Mouse (Mus musculus): ENCODE measurements at regions not wholly inside any gene's neighbourhood (a gene's known extent, or its start where the extent isn't known, plus 50 kb on each side); places are given as distances from the start of the nearest gene placed in this dataset.
A peak's percentile ranks its signal among the peaks of the same experiment; 100 is the strongest.

- Histone ChIP-seq H3K27me3 (ENCODE audit: insufficient read depth, low read length) (no peaks in the 10 kb centered on the region), H3K4me1 (ENCODE audit: insufficient read depth, low read length) (no peaks in the 10 kb centered on the region), H3K27ac (ENCODE audit: low read depth, low read length) (no peak overlapping the region), H3K4me3 (ENCODE audit: low read depth, low read length) (no peak overlapping the region), H3K4me2 (ENCODE audit: low read depth, low read length, poor library complexity, severe bottlenecking) (no peak overlapping the region), H3K9ac (replicated peaks; ENCODE audit: low read length, poor library complexity, severe bottlenecking) (no peak overlapping the region), H3K36me3 (ENCODE audit: insufficient read depth, low read length) (no peaks in the 10 kb centered on the region), H3K9me3 (ENCODE audit: low read length) (no peaks in the 10 kb centered on the region)
- 35% methylated on average over 12 of the region's 12 CpGs for WGBS
- DNase-seq (ENCODE audit: low spot score) (no peak), ATAC-seq (ENCODE audit: low FRiP score) (no peak)
- TF ChIP-seq CTCF (IDR thresholded peaks at IDR 0.05), result no peak
Observed at GRCm38 (mm10) chr12:50989561-50990325, 340.8 kb upstream of the Prkd1 start.

- TF ChIP-seq CTCF (IDR thresholded peaks at IDR 0.05), result no peak
- Histone ChIP-seq H3K4me1 (ENCODE audit: insufficient read depth, low read length) (no peaks in the 10 kb centered on the region), H3K9me3 (ENCODE audit: low read length) (no peaks in the 10 kb centered on the region), H3K4me2 (ENCODE audit: low read depth, low read length, poor library complexity, severe bottlenecking) (no peak overlapping the region), H3K27me3 (ENCODE audit: insufficient read depth, low read length) (no peaks in the 10 kb centered on the region), H3K9ac (replicated peaks; ENCODE audit: low read length, poor library complexity, severe bottlenecking) (no peak overlapping the region), H3K36me3 (ENCODE audit: insufficient read depth, low read length) (no peaks in the 10 kb centered on the region), H3K27ac (ENCODE audit: low read depth, low read length) (no peak overlapping the region), H3K4me3 (ENCODE audit: low read depth, low read length) (no peak overlapping the region)
- DNase-seq (ENCODE audit: low spot score) (no peak), ATAC-seq (ENCODE audit: low FRiP score) (no peak)
- WGBS, result 81% methylated on average over 5 of the region's 5 CpGs
Observed at GRCm38 (mm10) chr12:50981318-50981717, 332.4 kb upstream of the Prkd1 start.

- Histone ChIP-seq H3K27ac (ENCODE audit: low read depth, low read length) (no peak overlapping the region), H3K4me3 (ENCODE audit: low read depth, low read length) (no peak overlapping the region), H3K4me2 (ENCODE audit: low read depth, low read length, poor library complexity, severe bottlenecking) (no peak overlapping the region), H3K9ac (replicated peaks; ENCODE audit: low read length, poor library complexity, severe bottlenecking) (no peak overlapping the region), H3K9me3 (ENCODE audit: low read length) (no peaks in the 10 kb centered on the region), H3K4me1 (ENCODE audit: insufficient read depth, low read length) (no peaks in the 10 kb centered on the region), H3K27me3 (ENCODE audit: insufficient read depth, low read length) (no peaks in the 10 kb centered on the region), H3K36me3 (ENCODE audit: insufficient read depth, low read length) (no peaks in the 10 kb centered on the region)
- 75% methylated on average over 4 of the region's 4 CpGs for WGBS
- no peak for ATAC-seq (ENCODE audit: low FRiP score)
- DNase-seq (ENCODE audit: low spot score), result no peak
- TF ChIP-seq CTCF (IDR thresholded peaks at IDR 0.05), result no peak
Observed at GRCm38 (mm10) chr12:50980800-50981199, 331.9 kb upstream of the Prkd1 start.

GRCm38 (mm10) chr12:50970759-50971122 is 321.8 kb upstream of the Prkd1 start:
- H3K9me3 ChIP-seq (ENCODE audit: low read length), result no peaks in the 10 kb centered on the region
- 66% methylated on average over 1 of the region's 1 CpGs for WGBS
- no peak for DNase-seq (ENCODE audit: low spot score)

GRCm38 (mm10) chr12:50969887-50970758 is 321.2 kb upstream of the Prkd1 start:
- TF ChIP-seq CTCF (IDR thresholded peaks at IDR 0.05), result no peak
- 38% methylated on average over 4 of the region's 4 CpGs for WGBS
- Histone ChIP-seq H3K4me1 (ENCODE audit: insufficient read depth, low read length) (no peaks in the 10 kb centered on the region), H3K36me3 (ENCODE audit: insufficient read depth, low read length) (no peaks in the 10 kb centered on the region), H3K4me3 (ENCODE audit: low read depth, low read length) (no peak overlapping the region), H3K27ac (ENCODE audit: low read depth, low read length) (0 out of 2 replicates have a peak overlapping the region, but pooled peaks have one; percentile 27), H3K4me2 (ENCODE audit: low read depth, low read length, poor library complexity, severe bottlenecking) (no peak overlapping the region), H3K9me3 (ENCODE audit: low read length) (no peaks in the 10 kb centered on the region), H3K9ac (replicated peaks; ENCODE audit: low read length, poor library complexity, severe bottlenecking) (no peak overlapping the region), H3K27me3 (ENCODE audit: insufficient read depth, low read length) (no peaks in the 10 kb centered on the region)
- peak; percentile 28 for DNase-seq (ENCODE audit: low spot score)
- ATAC-seq (ENCODE audit: low FRiP score), result no peak

More at GRCm38 (mm10) chr12:50970759-50971122, 321.8 kb upstream of the Prkd1 start:
- no peak for ATAC-seq (ENCODE audit: low FRiP score)
- Histone ChIP-seq H3K36me3 (ENCODE audit: insufficient read depth, low read length) (no peaks in the 10 kb centered on the region), H3K4me1 (ENCODE audit: insufficient read depth, low read length) (no peaks in the 10 kb centered on the region), H3K9ac (replicated peaks; ENCODE audit: low read length, poor library complexity, severe bottlenecking) (no peak overlapping the region), H3K4me2 (ENCODE audit: low read depth, low read length, poor library complexity, severe bottlenecking) (no peak overlapping the region), H3K4me3 (ENCODE audit: low read depth, low read length) (no peak overlapping the region), H3K27ac (ENCODE audit: low read depth, low read length) (no peak overlapping the region), H3K27me3 (ENCODE audit: insufficient read depth, low read length) (no peaks in the 10 kb centered on the region)
- TF ChIP-seq CTCF (IDR thresholded peaks at IDR 0.05), result no peak

GRCm38 (mm10) chr12:50969402-50969801 is 320.5 kb upstream of the Prkd1 start:
- WGBS, result 24% methylated on average over 3 of the region's 3 CpGs
- Histone ChIP-seq H3K4me1 (ENCODE audit: insufficient read depth, low read length) (no peaks in the 10 kb centered on the region), H3K9ac (replicated peaks; ENCODE audit: low read length, poor library complexity, severe bottlenecking) (no peak overlapping the region), H3K27ac (ENCODE audit: low read depth, low read length) (0 out of 2 replicates have a peak overlapping the region, but pooled peaks have one; percentile 27), H3K27me3 (ENCODE audit: insufficient read depth, low read length) (no peaks in the 10 kb centered on the region), H3K4me2 (ENCODE audit: low read depth, low read length, poor library complexity, severe bottlenecking) (no peak overlapping the region), H3K4me3 (ENCODE audit: low read depth, low read length) (no peak overlapping the region), H3K9me3 (ENCODE audit: low read length) (no peaks in the 10 kb centered on the region), H3K36me3 (ENCODE audit: insufficient read depth, low read length) (no peaks in the 10 kb centered on the region)
- DNase-seq (ENCODE audit: low spot score) (no peak), ATAC-seq (ENCODE audit: low FRiP score) (no peak)
- TF ChIP-seq CTCF (IDR thresholded peaks at IDR 0.05), result no peak

All from midbrain, postnatal 0 days (tissue).